Mouse (Mus musculus) heart, embryonic 12.5 days (tissue): ENCODE measurements around the gene Zc3h6. TPM values are rescaled to one million over a fixed set of nuclear protein-coding genes. Genes with fewer than 3 reads are reported as not detected.

Experiments
- ATAC-seq: fragments of 200-750 bp; cut with Nextera tagmentation; 2 replicates; pipeline ENCODE4 v1.8.0; 2017; ENCODE audit warnings: moderate TSS enrichment, moderate library complexity; ENCODE audit not compliant: insufficient number of reproducible peaks, low FRiP score
- H3K27ac ChIP-seq: fragments of 300-500 bp; sonication (generic); 2 replicates; pipeline ENCODE4 v1.5.1; 2016; ENCODE audit warnings: mild to moderate bottlenecking, moderate library complexity; ENCODE audit not compliant: poor library complexity, severe bottlenecking
- H3K27me3 ChIP-seq: fragments of 300-500 bp; sonication (generic); replicated peaks from 2 replicates; pipeline ENCODE4 v1.6.1; 2016; ENCODE audit warnings: mild to moderate bottlenecking, moderate library complexity
- H3K36me3 ChIP-seq: fragments of 300-500 bp; sonication (generic); 2 replicates; pipeline ENCODE4 v1.6.1; 2016; ENCODE audit warnings: mild to moderate bottlenecking, moderate library complexity
- H3K4me1 ChIP-seq: fragments of 300-500 bp; sonication (generic); replicated peaks from 2 replicates; pipeline ENCODE4 v1.6.1; 2016; ENCODE audit warnings: mild to moderate bottlenecking
- H3K4me2 ChIP-seq: fragments of 300-500 bp; sonication (generic); 2 replicates; pipeline ENCODE4 v1.6.1; 2016; ENCODE audit warnings: mild to moderate bottlenecking, moderate library complexity
- H3K4me3 ChIP-seq: fragments of 300-500 bp; sonication (generic); 2 replicates; pipeline ENCODE4 v1.5.1; 2016; ENCODE audit warnings: mild to moderate bottlenecking
- H3K9ac ChIP-seq: fragments of 300-500 bp; sonication (generic); 2 replicates; pipeline ENCODE4 v1.6.1; 2016; ENCODE audit warnings: mild to moderate bottlenecking, moderate library complexity
- H3K9me3 ChIP-seq: fragments of 300-500 bp; sonication (generic); replicated peaks from 2 replicates; pipeline ENCODE4 v1.6.1; 2016; ENCODE audit warnings: mild to moderate bottlenecking, moderate library complexity
- WGBS: fragments of 180-500 bp; shearing (Covaris S2); methylation state at CpG from one replicate; pipeline ENCODE4 v1.1.7; 2016; 5-methylcytosine and 5-hydroxymethylcytosine counted together
- polyA plus RNA-seq: library from polyadenylated mRNA; unstranded; fragments of >200 nt; fragmentation: Nextera tagmentation; extraction: Ambion mirVana; gene quantifications from 2 replicates; pipeline ENCODE4 v1.2.1, GENCODE M21; 2016

Zc3h6 gene
- polyA plus RNA-seq, 1 experiment from 2014 or later, result 1.5 TPM

DNA sequence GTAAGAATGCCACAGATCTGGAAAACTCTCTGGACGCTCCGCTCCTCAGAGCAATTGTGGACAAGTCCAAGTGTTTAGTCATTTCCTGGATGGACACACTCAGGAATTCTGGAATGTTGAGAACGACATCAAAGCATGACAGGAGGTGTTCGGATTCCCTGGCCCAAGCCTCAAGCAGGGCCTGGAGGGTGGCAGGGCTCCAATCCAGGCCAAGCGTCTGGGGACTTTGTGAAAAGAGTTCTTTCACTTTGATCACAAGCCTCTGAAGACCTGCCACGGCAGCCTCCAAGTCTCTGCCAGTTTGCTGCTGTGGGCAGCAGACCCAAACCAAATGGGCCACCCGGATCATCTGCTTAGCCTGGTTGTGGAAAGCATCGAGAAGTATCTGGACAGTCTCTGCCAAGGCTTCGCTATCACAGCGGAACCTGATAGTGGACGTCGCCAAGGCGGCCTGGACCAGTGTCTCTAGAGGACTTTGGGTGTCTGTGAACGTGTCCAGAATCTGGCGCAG is 71.3 kb downstream of the Zc3h6 start:
- H3K27ac ChIP-seq, result no peak overlapping the region
- H3K27me3 ChIP-seq, result peaks cover 59% of the 10 kb centered on the region
- no peaks in the 10 kb centered on the region for H3K36me3 ChIP-seq
- no peak for ATAC-seq
- H3K9ac ChIP-seq, result peak overlapping the region; percentile 28
- 12% methylated on average over 15 of the region's 15 CpGs for WGBS
- peak overlapping the region; percentile 52 for H3K4me3 ChIP-seq
- H3K9me3 ChIP-seq, result no peaks in the 10 kb centered on the region
- peak overlapping the region; percentile 96 for H3K4me2 ChIP-seq
- peaks cover 15% of the 10 kb centered on the region for H3K4me1 ChIP-seq

- peak overlapping the region; percentile 96 for H3K4me2 ChIP-seq
- peaks cover 15% of the 10 kb centered on the region for H3K4me1 ChIP-seq
- peak overlapping the region; percentile 28 for H3K9ac ChIP-seq
- H3K4me3 ChIP-seq, result peak overlapping the region; percentile 52
- H3K27ac ChIP-seq, result no peak overlapping the region
- H3K9me3 ChIP-seq, result no peaks in the 10 kb centered on the region
- ATAC-seq, result no peak
- H3K36me3 ChIP-seq, result no peaks in the 10 kb centered on the region
- peaks cover 59% of the 10 kb centered on the region for H3K27me3 ChIP-seq
- 3% methylated on average over 62 of the region's 62 CpGs for WGBS
Observed at GRCm38 (mm10) chr2:129038937-129039631, 71.9 kb downstream of the Zc3h6 start.

GRCm38 (mm10) chr2:129040567-129040966 is 73.4 kb downstream of the Zc3h6 start:
- ATAC-seq, result no peak
- 21% methylated on average over 6 of the region's 6 CpGs for WGBS
- Histone ChIP-seq H3K9me3 (no peaks in the 10 kb centered on the region), H3K4me3 (no peak overlapping the region), H3K27me3 (peaks cover 59% of the 10 kb centered on the region), H3K4me2 (no peak overlapping the region), H3K9ac (no peak overlapping the region), H3K36me3 (no peaks in the 10 kb centered on the region), H3K27ac (no peak overlapping the region), H3K4me1 (peaks cover 15% of the 10 kb centered on the region)

GRCm38 (mm10) chr2:129046172-129046845 is 79.1 kb downstream of the Zc3h6 start:
- H3K4me2 ChIP-seq, result no peak overlapping the region
- H3K27ac ChIP-seq, result no peak overlapping the region
- no peak for ATAC-seq
- H3K4me1 ChIP-seq, result no peaks in the 10 kb centered on the region
- H3K9me3 ChIP-seq, result no peaks in the 10 kb centered on the region
- H3K4me3 ChIP-seq, result no peak overlapping the region
- H3K9ac ChIP-seq, result no peak overlapping the region
- no peaks in the 10 kb centered on the region for H3K36me3 ChIP-seq
- H3K27me3 ChIP-seq, result peaks cover 15% of the 10 kb centered on the region
- 64% methylated on average over 6 of the region's 6 CpGs for WGBS

DNA sequence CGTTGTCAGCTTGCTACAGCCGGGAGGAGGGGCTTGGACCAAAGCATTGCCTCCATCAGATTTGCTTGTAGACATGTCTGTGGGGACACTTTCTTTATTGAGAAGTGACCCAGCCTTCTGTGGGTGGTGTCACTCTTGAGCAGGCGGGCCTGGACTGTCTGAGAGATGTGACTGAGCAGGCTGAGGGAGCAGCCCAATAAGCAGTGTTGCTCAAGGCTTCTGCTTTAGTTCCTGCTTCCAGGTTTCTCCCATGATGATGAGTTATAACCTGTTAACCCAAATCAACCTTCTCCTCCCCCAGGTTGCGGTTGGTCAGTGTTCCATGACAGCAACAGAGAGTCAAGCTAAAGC is 79.6 kb downstream of the Zc3h6 start:
- Histone ChIP-seq H3K27ac (no peak overlapping the region), H3K36me3 (no peaks in the 10 kb centered on the region), H3K9ac (no peak overlapping the region), H3K4me1 (no peaks in the 10 kb centered on the region), H3K4me3 (no peak overlapping the region), H3K27me3 (peaks cover 12% of the 10 kb centered on the region), H3K4me2 (no peak overlapping the region), H3K9me3 (no peaks in the 10 kb centered on the region)
- ATAC-seq, result no peak
- WGBS, result 84% methylated on average over 4 of the region's 4 CpGs

GRCm38 (mm10) chr2:129047811-129048210 is 80.6 kb downstream of the Zc3h6 start, which contains the start of gene Vinac1:
Gene Vinac1 (minus strand): TSS chr2:129048172.
- no peak within 1 kb of the TSS for H3K27ac ChIP-seq
- H3K4me3 ChIP-seq, result no peak within 1 kb of the TSS
- H3K4me2 ChIP-seq, result no peak within 1 kb of the TSS
- no peaks in the 10 kb centered on the region for H3K36me3 ChIP-seq
- 0 out of 2 replicates have a peak, but pooled peaks cover 3% of the 10 kb centered on the region for H3K27me3 ChIP-seq
- H3K9ac ChIP-seq, result no peak within 1 kb of the TSS
- no peaks in the 10 kb centered on the region for H3K9me3 ChIP-seq
- 74% methylated on average over 8 of the region's 8 CpGs for WGBS
- no peak for ATAC-seq
- no peaks in the 10 kb centered on the region for H3K4me1 ChIP-seq

- no peak for ATAC-seq
- WGBS, result 66% methylated on average over 4 of the region's 4 CpGs
Observed at GRCm38 (mm10) chr2:129052451-129052983, 85.3 kb downstream of the Zc3h6 start.

GRCm38 (mm10) chr2:129055741-129056140 is 88.5 kb downstream of the Zc3h6 start:
- H3K9ac ChIP-seq, result no peak overlapping the region
- H3K36me3 ChIP-seq, result no peaks in the 10 kb centered on the region
- 82% methylated on average over 6 of the region's 6 CpGs for WGBS
- H3K4me3 ChIP-seq, result no peak overlapping the region
- peaks cover 18% of the 10 kb centered on the region for H3K9me3 ChIP-seq
- H3K4me1 ChIP-seq, result no peaks in the 10 kb centered on the region
- H3K27ac ChIP-seq, result no peak overlapping the region
- no peaks in the 10 kb centered on the region for H3K27me3 ChIP-seq
- H3K4me2 ChIP-seq, result no peak overlapping the region
- no peak for ATAC-seq

More at GRCm38 (mm10) chr2:129052451-129052983, 85.3 kb downstream of the Zc3h6 start:
- H3K27ac ChIP-seq, result no peak overlapping the region
- peaks cover 11% of the 10 kb centered on the region for H3K9me3 ChIP-seq
- no peak overlapping the region for H3K4me2 ChIP-seq
- 0 out of 2 replicates have a peak, but pooled peaks cover 3% of the 10 kb centered on the region for H3K27me3 ChIP-seq
- no peaks in the 10 kb centered on the region for H3K4me1 ChIP-seq
- no peak overlapping the region for H3K4me3 ChIP-seq
- no peak overlapping the region for H3K9ac ChIP-seq
- no peaks in the 10 kb centered on the region for H3K36me3 ChIP-seq

DNA sequence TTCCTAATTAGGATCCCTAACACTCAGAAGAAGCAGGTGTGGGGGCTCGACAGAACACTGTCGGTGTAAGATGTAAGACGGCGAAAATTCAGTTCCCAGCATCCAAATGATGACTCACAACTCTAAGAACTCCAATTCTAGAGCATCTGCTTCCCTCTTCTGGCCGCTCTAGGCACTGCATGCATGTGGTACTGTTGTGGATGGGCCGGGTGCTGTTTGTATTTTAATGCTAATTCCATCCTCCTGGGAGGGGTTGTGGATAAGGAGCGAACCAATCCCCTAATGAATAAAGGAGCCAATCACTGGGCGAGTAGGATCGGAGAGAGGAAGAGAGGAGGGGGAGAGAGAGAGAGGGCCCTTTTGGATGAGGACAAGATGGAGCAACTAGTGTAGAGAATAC is 89.4 kb downstream of the Zc3h6 start:
- H3K27me3 ChIP-seq, result no peaks in the 10 kb centered on the region
- ATAC-seq, result no peak
- 45% methylated on average over 9 of the region's 9 CpGs for WGBS

DNA sequence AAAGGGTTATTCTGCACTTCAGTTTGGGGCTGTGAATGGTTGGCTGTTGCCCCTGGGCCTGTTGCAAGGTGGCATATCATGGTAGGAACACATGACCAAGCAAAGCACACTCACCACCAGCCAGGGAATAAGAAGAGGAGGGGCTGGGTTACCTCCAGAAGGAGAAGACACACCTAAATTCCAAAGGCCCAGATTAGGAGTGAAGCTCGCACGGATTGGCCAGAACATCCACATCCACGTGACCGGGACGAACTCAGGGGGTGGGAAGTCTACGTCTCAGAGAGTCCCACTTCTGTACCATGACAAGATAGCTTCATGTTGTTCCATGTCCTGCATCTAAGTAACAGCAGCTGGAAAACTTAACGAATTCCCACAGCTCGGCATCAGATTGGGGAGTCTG is 90.1 kb downstream of the Zc3h6 start:
- no peaks in the 10 kb centered on the region for H3K4me1 ChIP-seq
- no peak overlapping the region for H3K4me3 ChIP-seq
- no peak for ATAC-seq
- no peak overlapping the region for H3K4me2 ChIP-seq
- H3K9ac ChIP-seq, result no peak overlapping the region
- no peaks in the 10 kb centered on the region for H3K27me3 ChIP-seq
- H3K9me3 ChIP-seq, result peaks cover 18% of the 10 kb centered on the region
- 91% methylated on average over 8 of the region's 8 CpGs for WGBS
- no peak overlapping the region for H3K27ac ChIP-seq
- H3K36me3 ChIP-seq, result no peaks in the 10 kb centered on the region

More for the DNA sequence above, 89.4 kb downstream of the Zc3h6 start:
- H3K4me3 ChIP-seq, result no peak overlapping the region
- no peak overlapping the region for H3K27ac ChIP-seq
- no peak overlapping the region for H3K4me2 ChIP-seq
- H3K4me1 ChIP-seq, result no peaks in the 10 kb centered on the region
- no peaks in the 10 kb centered on the region for H3K36me3 ChIP-seq
- H3K9ac ChIP-seq, result no peak overlapping the region
- peaks cover 18% of the 10 kb centered on the region for H3K9me3 ChIP-seq

GRCm38 (mm10) chr2:129057920-129058361 is 90.7 kb downstream of the Zc3h6 start:
- H3K9ac ChIP-seq, result no peak overlapping the region
- H3K4me3 ChIP-seq, result no peak overlapping the region
- H3K36me3 ChIP-seq, result no peaks in the 10 kb centered on the region
- 67% methylated on average over 6 of the region's 6 CpGs for WGBS
- H3K9me3 ChIP-seq, result peaks cover 18% of the 10 kb centered on the region
- H3K27me3 ChIP-seq, result no peaks in the 10 kb centered on the region
- no peak overlapping the region for H3K27ac ChIP-seq
- no peak for ATAC-seq
- no peak overlapping the region for H3K4me2 ChIP-seq
- no peaks in the 10 kb centered on the region for H3K4me1 ChIP-seq
